Mouse (Mus musculus) heart, embryonic 13.5 days (tissue): Measurements from ENCODE around the gene Dnase1. TPM values are rescaled to one million over a fixed set of nuclear protein-coding genes. Genes with fewer than 3 reads are reported as not detected.

Experiments used
- ATAC-seq: fragments of 200-750 bp; cut with Nextera tagmentation; 2 replicates; pipeline ENCODE4 v1.8.0; 2017; ENCODE audit warnings: moderate TSS enrichment; ENCODE audit not compliant: insufficient number of reproducible peaks, low FRiP score, low TSS enrichment; ENCODE audit errors: extremely low read depth
- H3K27ac ChIP-seq: fragments of 300-500 bp; sonication (generic); replicated peaks from 2 replicates; pipeline ENCODE4 v1.5.1; 2015; ENCODE audit warnings: moderate library complexity, mild to moderate bottlenecking, inconsistent platforms
- H3K27me3 ChIP-seq: fragments of 300-500 bp; sonication (generic); replicated peaks from 2 replicates; pipeline ENCODE4 v1.6.1; 2015; ENCODE audit warnings: mild to moderate bottlenecking, inconsistent platforms
- H3K36me3 ChIP-seq: fragments of 300-500 bp; sonication (generic); 2 replicates; pipeline ENCODE4 v1.6.1; 2015; ENCODE audit warnings: mild to moderate bottlenecking, inconsistent platforms
- H3K4me1 ChIP-seq: fragments of 300-500 bp; sonication (generic); 2 replicates; pipeline ENCODE4 v1.6.1; 2015; ENCODE audit warnings: inconsistent platforms
- H3K4me2 ChIP-seq: fragments of 300-500 bp; sonication (generic); 2 replicates; pipeline ENCODE4 v1.6.1; 2015; ENCODE audit warnings: inconsistent platforms, mild to moderate bottlenecking, moderate library complexity
- H3K4me3 ChIP-seq: fragments of 300-500 bp; sonication (generic); 2 replicates; pipeline ENCODE4 v1.5.1; 2015; ENCODE audit warnings: moderate library complexity, mild to moderate bottlenecking, inconsistent platforms
- H3K9ac ChIP-seq: fragments of 300-500 bp; sonication (generic); 2 replicates; pipeline ENCODE4 v1.6.1; 2015; ENCODE audit warnings: inconsistent platforms, mild to moderate bottlenecking, moderate library complexity
- H3K9me3 ChIP-seq: fragments of 300-500 bp; sonication (generic); 2 replicates; pipeline ENCODE4 v1.6.1; 2016; ENCODE audit warnings: inconsistent platforms
- WGBS: fragments of 180-500 bp; shearing (Covaris S2); methylation state at CpG from one replicate; pipeline ENCODE4 v1.1.7; 2015; ENCODE audit warnings: mixed read lengths; 5-methylcytosine and 5-hydroxymethylcytosine counted together
- microRNA-seq: library from miRNA; unstranded; fragments of <30 nt; microRNA quantifications from one replicate; pipeline ENCODE4, GENCODE M21; 2016
- polyA plus RNA-seq: library from polyadenylated mRNA; unstranded; fragments of >200 nt; fragmentation: Nextera tagmentation; extraction: Ambion mirVana; gene quantifications from 2 replicates; pipeline ENCODE4 v1.2.1, GENCODE M21; 2015

The Dnase1 gene
- polyA plus RNA-seq, 1 experiment from 2014 or later: 3.5 TPM

DNA sequence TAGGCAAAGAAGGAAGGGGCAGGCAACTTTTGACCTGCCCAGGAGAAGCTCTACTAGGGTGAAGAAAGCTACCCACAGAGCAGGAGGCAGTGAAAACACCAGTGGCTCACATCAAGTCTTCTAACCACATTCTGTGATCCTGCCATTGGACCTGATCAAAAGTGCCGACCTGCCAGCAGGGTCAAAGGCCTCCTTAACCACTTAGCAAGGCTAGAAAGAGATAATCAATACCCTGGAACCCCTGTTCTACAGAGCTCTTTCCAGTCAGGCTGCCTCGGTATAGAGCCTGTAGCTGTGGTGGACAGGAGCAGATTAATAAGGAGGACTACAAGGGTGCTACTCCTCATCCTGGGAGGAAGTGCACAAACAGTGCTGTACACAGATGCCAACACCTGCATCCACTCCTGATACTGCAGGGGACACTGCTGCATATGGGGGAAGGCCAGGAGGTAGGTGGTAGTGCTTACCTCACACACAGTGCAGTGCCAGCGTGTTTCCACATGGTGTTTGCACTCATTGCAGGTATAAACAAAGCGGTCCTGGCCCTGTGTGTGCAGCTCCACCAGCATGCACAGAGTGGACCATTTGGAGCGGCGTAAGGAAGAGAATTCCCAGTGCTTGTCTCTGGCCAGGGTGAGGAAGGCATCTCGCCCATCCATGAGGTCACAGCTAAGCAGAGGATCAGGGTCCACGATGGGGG lies 50.6 kb downstream of the Dnase1 start:
- no peak overlapping the region for H3K27ac ChIP-seq
- H3K4me1 ChIP-seq: no peaks in the 10 kb centered on the region
- no peak; the same call in 1 of the 2 replicates for ATAC-seq
- no peak overlapping the region for H3K4me2 ChIP-seq
- 88% methylated on average over 8 of the region's 8 CpGs for WGBS
- H3K4me3 ChIP-seq: no peak overlapping the region
- no peak overlapping the region for H3K9ac ChIP-seq
- no peaks in the 10 kb centered on the region for H3K9me3 ChIP-seq
- peaks cover 95% of the 10 kb centered on the region for H3K36me3 ChIP-seq
- H3K27me3 ChIP-seq: no peaks in the 10 kb centered on the region

Small RNAs within 50 kb of the gene (microRNA-seq; reads per million reads assigned to microRNA genes)
- gene Gm23413: not detected

Other genes starting within 250 kb of the Dnase1 start
- gene Olfr15, start 206.1 kb upstream of the Dnase1 start, polyA plus RNA-seq: not detected in 2 replicates
- gene Zfp174, start 189.7 kb upstream of the Dnase1 start, polyA plus RNA-seq: 0.92 and 0.94 TPM in 2 replicates
- gene Naa60, start 164.6 kb upstream of the Dnase1 start, polyA plus RNA-seq: 34.0 and 35.2 TPM in 2 replicates
- gene Zfp597, start 152.4 kb upstream of the Dnase1 start, polyA plus RNA-seq: 4.2 and 4.9 TPM in 2 replicates
- 1.5 and 1.8 TPM in 2 replicates for gene Gm20695, start 152.3 kb upstream of the Dnase1 start, polyA plus RNA-seq
- 7.4 and 8.8 TPM in 2 replicates for gene 1700037C18Rik, start 128.3 kb upstream of the Dnase1 start, polyA plus RNA-seq
- 11.4 and 14.5 TPM in 2 replicates for gene Cluap1, start 128.1 kb upstream of the Dnase1 start, polyA plus RNA-seq
- 1.5 and 1.7 TPM in 2 replicates for gene Nlrc3, start 60.3 kb upstream of the Dnase1 start, polyA plus RNA-seq
- gene Slx4, start 33.2 kb upstream of the Dnase1 start, polyA plus RNA-seq: 8.6 and 10.0 TPM in 2 replicates
- gene Trap1, start 40.9 kb downstream of the Dnase1 start, polyA plus RNA-seq: 93.9 and 103 TPM in 2 replicates
- gene Crebbp, start 177.1 kb downstream of the Dnase1 start, polyA plus RNA-seq: 20.9 and 21.1 TPM in 2 replicates